Mouse (Mus musculus) natural killer cell, adult 2 months (primary cell): Measurements from ENCODE around the gene Smim27.
"Not testable (repeated sequence)": the region's sequence is repeated elsewhere in the genome, so short reads cannot be mapped to it uniquely, and the experiment has no call there.

Experiments
- DNase-seq, 2 experiments: peaks; one replicate each; pipeline ENCODE4 v3.0.0; 2022; ENCODE audit warnings: low spot score in 2 of 2

Gene Smim27

GRCm38 (mm10) chr4:40254385-40255103, 14.8 kb upstream of the Smim27 start:
- no peak for DNase-seq

DNA sequence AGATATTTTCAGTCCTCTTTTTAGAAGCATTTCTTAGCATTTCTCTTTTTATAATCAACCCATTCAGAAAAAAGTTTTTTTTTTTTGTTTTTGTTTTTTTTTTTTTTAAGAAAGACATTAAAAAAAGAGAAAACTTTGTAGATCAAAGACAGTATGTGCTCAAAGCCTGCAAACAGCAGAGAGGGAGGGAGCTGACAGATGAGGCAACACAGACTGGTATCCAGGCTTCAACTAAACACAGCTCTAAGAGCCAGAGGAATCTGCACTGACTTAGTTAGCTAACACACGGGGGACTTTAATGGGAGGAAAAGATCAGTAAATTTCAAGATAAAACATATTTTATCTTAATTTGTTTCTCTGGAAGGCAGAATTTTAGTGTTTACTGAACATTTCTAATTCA, 5.1 kb upstream of the Smim27 start:
- DNase-seq: no peak

DNA sequence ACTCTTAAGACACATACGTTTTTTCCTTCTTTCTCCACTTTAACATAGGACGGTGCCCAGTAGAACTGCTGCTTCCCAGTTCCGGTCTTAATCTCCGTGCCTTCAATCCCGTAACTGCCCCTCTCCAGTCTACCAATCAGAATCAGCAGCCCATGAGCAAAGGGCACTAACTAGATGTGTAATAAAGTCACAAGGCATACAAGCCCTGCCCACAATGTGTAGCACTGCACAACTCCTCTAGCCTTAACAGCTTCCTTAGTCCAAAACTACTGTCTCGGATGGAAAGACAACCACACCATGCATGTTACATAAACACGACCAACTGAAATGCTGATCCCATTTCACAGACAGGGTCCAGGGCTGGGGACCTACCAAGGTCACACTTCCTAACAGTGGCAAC, 1.7 kb upstream of the Smim27 start:
- no peak for DNase-seq

DNA sequence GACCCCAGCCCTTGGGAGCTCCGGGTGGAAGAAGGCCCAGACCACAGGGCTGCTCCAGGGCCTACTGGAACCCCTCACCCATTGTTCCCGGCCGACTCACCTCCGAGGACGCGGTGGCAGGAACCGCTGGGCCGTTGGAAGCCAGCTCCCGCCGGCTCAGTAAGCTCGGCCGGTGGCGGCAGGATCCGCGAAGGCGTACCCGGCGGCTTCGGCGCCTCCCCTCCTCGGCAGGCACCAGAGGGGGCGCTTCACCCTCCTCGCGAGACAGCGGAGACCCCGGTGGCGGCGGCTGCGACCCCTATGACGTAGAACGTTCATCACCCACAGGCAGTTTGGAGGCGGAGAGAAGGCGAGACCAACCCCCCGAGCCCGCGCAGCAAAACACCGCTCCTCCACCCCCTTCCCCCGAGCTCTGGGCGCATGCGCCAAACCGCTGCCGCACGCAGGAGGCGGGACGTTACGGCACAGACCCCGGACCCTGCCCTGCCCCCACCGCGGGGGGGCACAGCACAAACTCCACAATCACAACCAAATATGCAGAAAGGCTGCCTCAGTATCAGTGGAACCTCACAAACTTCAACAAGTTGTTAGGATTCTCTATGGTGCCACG, 1.1 kb upstream of the Smim27 start:
- peak; percentile 84 to 87 for DNase-seq

DNA sequence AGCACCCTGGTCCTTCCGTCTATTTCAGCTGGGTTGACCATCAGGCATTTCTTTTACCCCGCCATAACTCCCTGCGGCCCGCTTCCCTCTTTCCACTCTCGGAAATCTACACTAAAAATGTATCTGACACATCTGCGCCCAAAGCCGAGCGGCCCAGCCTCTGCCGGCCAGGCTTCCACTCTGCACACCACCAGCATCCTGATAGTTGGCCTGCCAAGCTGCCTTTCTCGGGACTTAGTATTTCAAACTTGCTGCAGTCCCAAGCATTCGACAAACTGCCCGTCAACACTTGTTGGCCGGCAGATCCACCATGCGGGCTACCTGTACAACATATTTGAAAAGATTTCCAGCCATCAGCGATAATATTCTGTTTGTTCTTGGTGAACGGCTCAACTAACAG, 544 bp upstream of the Smim27 start:
- no peak for DNase-seq

- no peak for DNase-seq
These were observed 9.5 kb downstream of the Smim27 start for GRCm38 (mm10) chr4:40278880-40279275.

- DNase-seq: peak; percentile 93 to 94
These were observed 10.0 kb downstream of the Smim27 start, which contains the start of gene Ndufb6 for GRCm38 (mm10) chr4:40279276-40279900. Ndufb6 (minus strand) TSS chr4:40279421.

- peak; percentile 63 to 73 for DNase-seq
These were observed 16.2 kb downstream of the Smim27 start for GRCm38 (mm10) chr4:40285582-40285981.

- no peak for DNase-seq
These were observed 18.0 kb downstream of the Smim27 start for GRCm38 (mm10) chr4:40287415-40287814.

- DNase-seq: no peak
These were observed 19.7 kb downstream of the Smim27 start for GRCm38 (mm10) chr4:40289046-40289445.

DNA sequence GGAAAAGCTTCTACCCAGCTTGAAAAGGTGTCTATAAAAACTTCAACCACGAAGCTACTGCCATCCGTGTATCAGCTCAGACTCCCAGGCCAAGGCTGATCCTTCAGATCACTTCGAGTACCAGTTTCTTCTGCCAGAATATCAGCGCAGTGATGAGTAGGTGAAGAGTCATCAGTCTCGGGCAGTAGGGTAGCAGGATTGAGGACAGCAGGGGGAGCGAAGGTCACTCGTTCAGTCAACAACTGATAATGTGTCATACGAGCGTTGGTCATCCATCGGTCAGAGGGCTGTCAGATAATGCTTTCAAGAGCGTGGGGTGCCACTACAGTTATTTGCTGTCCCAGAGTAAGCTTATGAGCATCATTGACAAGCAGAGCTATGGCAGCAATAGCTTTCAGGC, 22.1 kb downstream of the Smim27 start:
- DNase-seq: not testable (repeated sequence)

- no peak for DNase-seq
These were observed 29.8 kb downstream of the Smim27 start for GRCm38 (mm10) chr4:40299169-40299568.

DNA sequence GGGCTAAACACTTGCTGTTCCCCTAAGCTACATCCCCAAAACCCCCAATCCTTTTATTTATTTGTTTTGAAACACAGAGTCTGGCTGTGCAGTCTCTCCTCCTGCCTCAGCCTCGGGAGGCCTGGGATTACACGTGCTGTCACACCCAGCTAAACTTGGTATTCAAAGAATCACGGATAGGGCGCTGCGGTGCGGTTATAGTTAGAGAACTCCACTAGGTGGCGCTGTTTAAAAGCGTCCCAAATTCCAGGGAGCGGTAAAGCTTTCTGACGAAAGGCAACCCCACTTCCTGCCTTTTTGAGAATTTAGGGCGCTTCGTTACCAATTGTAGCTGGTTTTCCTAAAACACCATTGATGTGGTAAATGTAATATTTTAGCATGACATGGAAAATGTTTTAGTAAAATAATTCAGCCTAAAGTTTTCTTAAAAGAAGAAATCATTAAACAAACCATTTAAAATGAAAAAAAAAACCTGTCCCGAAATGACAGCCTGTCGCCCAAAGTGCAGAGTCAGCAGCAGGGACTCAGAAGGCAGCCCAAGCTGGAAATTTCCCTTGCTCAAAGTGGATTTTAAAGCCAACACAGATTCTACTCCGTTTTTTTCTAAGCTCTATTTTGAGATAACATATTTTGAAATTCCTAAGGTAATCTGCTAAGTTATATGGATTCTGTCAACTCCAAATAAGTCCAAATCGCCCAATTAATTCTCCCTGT, 31.9 kb downstream of the Smim27 start:
- peak; percentile 38 to 50 for DNase-seq

DNA sequence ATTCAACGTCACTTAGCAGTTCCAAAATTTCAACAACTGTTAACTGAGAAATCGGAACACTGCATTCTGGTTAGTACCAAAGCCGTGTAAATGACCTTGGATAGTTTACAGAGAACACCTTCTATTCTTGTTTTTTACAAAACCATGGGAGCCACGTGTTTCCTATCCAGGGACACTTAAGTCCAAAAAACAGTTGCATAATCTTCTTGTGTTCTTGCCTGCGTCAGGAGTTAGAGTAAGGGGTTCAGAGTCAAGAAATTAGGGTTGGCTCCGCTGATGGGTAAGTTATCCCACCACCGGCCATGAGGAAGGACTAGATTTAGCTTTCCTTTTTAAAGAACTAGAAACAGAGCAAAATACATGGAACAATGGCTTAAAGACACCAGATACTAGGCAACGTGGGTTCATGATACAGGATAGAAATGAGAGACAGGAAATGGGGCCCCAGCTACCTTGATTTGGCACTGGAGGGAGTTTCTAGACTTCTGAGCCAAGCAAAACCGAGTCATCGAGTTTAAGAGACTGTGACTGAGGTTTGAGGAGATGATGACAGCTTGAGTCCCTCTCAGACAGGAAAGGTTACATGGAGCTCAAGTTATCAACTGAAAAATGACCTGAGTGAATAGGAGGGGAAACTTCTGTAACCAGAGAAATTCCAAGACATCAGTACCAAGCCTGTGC, 33.2 kb downstream of the Smim27 start:
- no peak for DNase-seq

DNA sequence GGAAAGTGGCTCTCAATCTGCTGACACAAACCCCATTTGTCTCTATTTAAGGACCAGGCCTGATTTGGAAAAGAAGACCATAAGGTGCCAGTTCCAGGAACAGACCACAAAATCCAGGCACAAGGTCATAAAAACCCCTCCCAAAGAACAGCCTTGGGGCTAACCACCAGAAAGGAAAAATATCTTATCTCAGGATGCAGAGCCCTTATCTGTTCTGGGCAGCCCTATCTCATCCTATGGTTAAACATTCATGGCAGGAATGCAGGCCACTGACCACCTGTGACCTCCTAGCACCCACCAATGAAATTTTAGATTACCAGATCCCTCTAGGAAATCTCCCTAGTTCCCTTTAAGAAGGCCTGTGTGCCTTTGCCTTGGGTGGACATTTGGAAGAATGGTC, 40.3 kb downstream of the Smim27 start:
- no peak for DNase-seq

DNA sequence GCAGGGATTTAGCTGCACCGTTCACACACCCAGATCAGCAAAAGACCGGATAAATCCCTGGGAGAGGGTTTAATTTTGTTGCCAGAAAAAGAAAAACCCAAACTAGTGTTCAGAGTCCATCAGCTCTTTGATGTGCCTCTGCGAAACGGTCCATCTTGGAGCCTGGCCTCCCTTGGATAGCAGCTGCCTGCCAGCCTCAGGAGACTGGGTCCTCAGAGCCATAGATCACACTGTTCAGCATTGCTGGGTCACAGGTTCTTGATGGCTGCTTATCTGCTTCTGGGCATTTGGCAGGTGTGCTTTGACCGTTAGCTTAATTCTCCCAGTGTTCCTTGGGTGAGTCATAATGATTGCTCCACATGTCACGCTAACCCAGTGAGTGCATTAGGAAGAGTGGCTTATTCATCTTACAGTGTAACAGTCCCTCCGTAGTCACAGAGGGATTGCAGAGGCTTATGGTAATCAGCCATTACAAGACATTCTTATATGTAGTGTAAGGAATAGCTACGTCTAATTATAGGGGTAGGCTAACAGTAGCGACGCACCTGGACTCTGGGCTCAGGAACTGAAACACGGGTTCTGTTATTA, 41.5 kb downstream of the Smim27 start:
- no peak for DNase-seq

DNA sequence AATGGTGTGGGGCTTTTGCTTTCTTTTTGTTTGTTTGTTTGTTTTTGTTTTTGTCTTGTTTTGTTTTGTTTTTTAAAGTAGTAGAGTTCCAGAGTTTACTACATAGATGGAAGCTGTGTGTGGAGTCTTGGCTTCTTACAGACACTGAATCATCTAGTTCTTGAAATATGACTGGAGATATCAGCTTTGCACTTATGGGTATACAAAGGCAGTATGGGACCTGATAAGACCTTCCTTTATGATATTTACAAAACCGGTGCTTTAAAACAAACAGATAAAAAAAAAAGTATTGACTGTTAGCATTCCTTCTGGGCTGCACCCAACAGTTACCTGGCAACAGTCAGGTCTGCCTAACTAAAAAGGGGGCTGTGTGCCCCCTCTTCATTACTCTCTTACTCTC, 42.8 kb downstream of the Smim27 start:
- no peak for DNase-seq

DNA sequence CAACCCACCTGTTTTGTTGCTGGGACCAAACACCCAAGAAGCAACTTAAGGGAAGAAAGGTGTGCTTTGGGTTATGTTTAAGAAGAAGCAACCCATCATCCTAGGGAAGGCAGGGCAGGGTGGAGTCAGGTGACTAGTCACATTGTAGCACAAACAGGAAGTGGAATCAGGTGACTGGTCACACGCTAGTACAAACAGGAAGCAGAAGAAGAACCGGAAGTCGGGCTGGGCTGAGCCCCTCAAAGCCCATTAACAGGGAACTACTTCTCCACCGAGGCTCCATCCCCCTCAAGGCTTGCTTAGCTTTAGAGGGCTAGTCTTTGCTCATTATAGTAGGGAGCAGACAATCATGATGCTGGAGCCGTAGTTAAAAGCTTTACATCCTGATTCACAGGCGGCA, 43.6 kb downstream of the Smim27 start:
- DNase-seq: peak in 1 of 2 experiments; percentile 54

DNA sequence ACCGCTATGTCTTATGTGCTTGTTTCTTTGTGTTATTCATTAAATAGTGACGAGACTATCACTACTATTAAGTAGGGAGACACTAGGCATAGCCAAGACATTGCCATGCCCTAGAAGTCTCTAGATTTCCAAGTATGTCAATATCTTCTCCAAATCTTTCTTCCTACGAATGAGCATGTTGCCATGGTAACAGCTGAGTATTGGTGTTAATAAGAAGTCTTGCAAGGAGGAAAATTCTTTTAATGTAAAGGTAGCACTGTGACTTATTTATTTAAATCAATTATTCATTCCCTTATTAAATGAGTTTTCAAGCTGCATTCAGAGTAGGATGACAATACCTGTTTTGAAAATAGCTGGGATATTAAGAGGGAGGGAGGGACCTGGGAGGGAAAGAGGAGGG, 48.0 kb downstream of the Smim27 start:
- no peak for DNase-seq
